Mouse (Mus musculus): ENCODE measurements around the gene Brf1. TPM values are rescaled to one million over a fixed set of nuclear protein-coding genes. Genes with fewer than 3 reads are reported as not detected.

The Brf1 gene
- polyA plus RNA-seq, 1 experiment from 2014 or later, result 65.9 TPM

GRCm38 (mm10) chr12:112921518-112921917 is 79.0 kb downstream of the Brf1 start:
- H3K4me1 ChIP-seq, result peaks cover 41% of the 10 kb centered on the region
- no peak for DNase-seq (ENCODE audit: low spot score)

DNA sequence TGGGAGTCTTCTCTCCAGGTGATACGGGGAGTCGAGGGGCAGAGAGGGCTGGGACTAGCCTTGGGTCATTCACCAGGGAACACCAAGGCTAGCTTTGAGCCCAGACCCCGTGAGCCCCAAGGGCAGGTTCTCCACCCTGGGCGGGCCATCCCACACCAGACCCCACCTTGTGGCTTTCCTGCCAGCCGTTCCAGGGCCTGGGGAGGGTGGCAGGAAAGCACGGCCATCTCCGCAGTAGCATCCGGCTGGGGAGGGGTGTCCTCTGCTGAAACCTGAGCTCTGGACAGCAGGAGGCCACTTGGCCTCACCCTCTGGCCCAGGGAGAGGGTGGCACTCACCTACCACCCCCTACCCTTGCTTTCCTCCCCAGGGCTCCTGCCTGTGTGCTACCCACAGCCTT is 82.6 kb downstream of the Brf1 start:
- no peak for DNase-seq (ENCODE audit: low spot score)
- H3K27me3 ChIP-seq (ENCODE audit: low read depth, poor library complexity, severe bottlenecking), result 0 out of 2 replicates have a peak, but pooled peaks cover 12% of the 10 kb centered on the region
- H3K27ac ChIP-seq, result no peak overlapping the region
- H3K4me3 ChIP-seq, result no peak overlapping the region
- 46% methylated on average over 8 of the region's 8 CpGs for WGBS
- peaks cover 49% of the 10 kb centered on the region for H3K4me1 ChIP-seq
- H3K9me3 ChIP-seq (replicated peaks), result no peaks in the 10 kb centered on the region
- H3K36me3 ChIP-seq, result peaks cover 3% of the 10 kb centered on the region; the same call in 1 of the 2 replicates

More at GRCm38 (mm10) chr12:112921518-112921917, 79.0 kb downstream of the Brf1 start:
- Histone ChIP-seq H3K4me3 (no peak overlapping the region), H3K36me3 (peaks cover 3% of the 10 kb centered on the region; the same call in 1 of the 2 replicates), H3K27me3 (ENCODE audit: low read depth, poor library complexity, severe bottlenecking) (peaks cover 40% of the 10 kb centered on the region), H3K9me3 (replicated peaks) (no peaks in the 10 kb centered on the region), H3K27ac (no peak overlapping the region)
- 88% methylated on average over 12 of the region's 12 CpGs for WGBS

DNA sequence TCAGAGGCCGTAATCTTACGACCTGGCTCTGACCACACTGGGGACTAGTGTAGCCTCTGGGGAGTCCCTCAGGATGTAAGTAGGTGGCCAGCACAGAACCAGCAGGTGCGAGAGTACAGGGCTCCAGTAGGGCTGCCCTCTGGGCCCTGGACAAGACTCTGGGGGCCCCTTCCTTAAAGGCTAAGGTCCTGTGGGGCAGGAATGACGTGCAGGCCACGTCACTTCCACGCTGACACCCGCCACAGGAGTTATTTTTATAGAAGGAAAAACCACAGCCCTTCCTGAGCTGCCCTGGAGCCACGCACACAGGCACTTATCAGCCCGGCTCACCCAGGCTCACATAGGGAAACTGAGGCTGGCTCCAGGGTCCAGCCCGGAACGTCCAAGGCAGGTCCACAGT is 83.0 kb downstream of the Brf1 start:
- Histone ChIP-seq H3K27ac (no peak overlapping the region), H3K27me3 (ENCODE audit: low read depth, poor library complexity, severe bottlenecking) (0 out of 2 replicates have a peak, but pooled peaks cover 12% of the 10 kb centered on the region), H3K4me1 (peaks cover 45% of the 10 kb centered on the region)

DNA sequence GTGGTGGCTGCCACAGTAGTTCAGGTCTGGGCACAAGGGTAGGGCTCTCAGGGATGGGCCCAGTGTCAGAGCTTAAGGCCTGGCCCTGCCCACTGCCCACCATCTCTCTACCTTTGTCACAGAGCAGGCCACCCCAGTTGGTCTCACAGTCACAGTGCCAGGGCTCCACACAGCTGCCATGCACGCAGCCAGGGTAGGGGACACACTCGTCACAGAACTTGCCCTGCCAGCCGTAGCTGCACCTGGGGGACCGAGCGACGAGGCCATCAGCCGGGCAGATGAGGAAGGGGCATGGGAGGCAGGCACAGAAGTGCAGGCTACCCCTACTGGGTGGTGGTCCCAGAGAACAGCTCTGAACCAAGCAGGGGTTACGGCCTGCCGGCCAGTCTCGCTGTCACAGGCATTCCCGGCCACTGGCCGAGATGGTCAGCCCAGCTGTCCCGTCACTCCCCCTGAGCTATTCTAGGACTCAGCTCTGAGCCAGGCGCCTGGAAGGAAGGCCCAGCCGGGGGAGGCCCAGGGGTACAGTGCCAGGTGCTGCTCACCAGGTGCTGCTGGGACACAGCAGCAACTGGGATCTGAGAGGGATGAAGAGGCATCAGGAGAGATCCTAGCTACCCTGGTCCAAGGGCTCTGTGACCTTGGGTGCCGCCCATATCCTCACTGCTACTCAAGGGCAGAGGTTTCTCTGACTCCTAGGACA is 83.7 kb downstream of the Brf1 start:
- Histone ChIP-seq H3K9me3 (replicated peaks) (no peaks in the 10 kb centered on the region), H3K36me3 (peaks cover 3% of the 10 kb centered on the region; the same call in 1 of the 2 replicates), H3K4me3 (no peak overlapping the region), H3K27me3 (ENCODE audit: low read depth, poor library complexity, severe bottlenecking) (0 out of 2 replicates have a peak, but pooled peaks cover 12% of the 10 kb centered on the region), H3K4me1 (peaks cover 38% of the 10 kb centered on the region), H3K27ac (no peak overlapping the region)
- 87% methylated on average over 16 of the region's 16 CpGs for WGBS
- DNase-seq (ENCODE audit: low spot score), result no peak

More for the DNA sequence above, 83.0 kb downstream of the Brf1 start:
- Histone ChIP-seq H3K4me3 (no peak overlapping the region), H3K36me3 (peaks cover 3% of the 10 kb centered on the region; the same call in 1 of the 2 replicates), H3K9me3 (replicated peaks) (no peaks in the 10 kb centered on the region)
- DNase-seq (ENCODE audit: low spot score), result no peak
- 84% methylated on average over 11 of the region's 11 CpGs for WGBS

DNA sequence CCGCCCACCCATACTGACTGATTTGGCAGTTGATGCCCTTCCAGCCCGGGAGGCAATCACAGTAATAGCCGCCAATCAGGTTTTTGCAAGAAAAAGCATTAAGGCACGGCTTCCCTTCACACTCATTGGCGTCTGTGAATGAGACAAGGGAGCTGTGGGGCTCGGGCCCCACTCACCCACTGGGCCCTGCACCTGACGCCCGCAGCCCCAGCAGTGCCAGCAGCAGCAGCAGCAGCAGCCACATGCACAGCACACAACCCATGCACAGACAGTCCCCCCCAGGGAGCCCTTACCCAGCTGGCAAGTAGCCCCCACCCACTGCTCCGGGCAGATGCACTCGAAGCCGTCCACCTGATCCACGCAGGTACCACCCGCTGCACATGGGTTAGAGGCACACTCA is 84.9 kb downstream of the Brf1 start:
- Histone ChIP-seq H3K4me1 (peaks cover 35% of the 10 kb centered on the region), H3K9me3 (replicated peaks) (no peaks in the 10 kb centered on the region), H3K27ac (no peak overlapping the region), H3K27me3 (ENCODE audit: low read depth, poor library complexity, severe bottlenecking) (0 out of 2 replicates have a peak, but pooled peaks cover 11% of the 10 kb centered on the region), H3K4me3 (no peak overlapping the region), H3K36me3 (peaks cover 12% of the 10 kb centered on the region; the same call in 1 of the 2 replicates)
- DNase-seq (ENCODE audit: low spot score), result no peak
- 88% methylated on average over 13 of the region's 13 CpGs for WGBS

GRCm38 (mm10) chr12:112914527-112914926 is 86.0 kb downstream of the Brf1 start:
- 0 out of 2 replicates have a peak, but pooled peaks cover under 1% of the 10 kb centered on the region for H3K27me3 ChIP-seq (ENCODE audit: low read depth, poor library complexity, severe bottlenecking)
- no peak for DNase-seq (ENCODE audit: low spot score)
- H3K4me1 ChIP-seq, result peaks cover 35% of the 10 kb centered on the region
- H3K4me3 ChIP-seq, result no peak overlapping the region
- WGBS, result 83% methylated on average over 11 of the region's 11 CpGs
- H3K36me3 ChIP-seq, result peaks cover 9% of the 10 kb centered on the region; the same call in 1 of the 2 replicates
- H3K9me3 ChIP-seq (replicated peaks), result no peaks in the 10 kb centered on the region
- no peak overlapping the region; the same call in 1 of the 2 replicates for H3K27ac ChIP-seq

- Histone ChIP-seq H3K9me3 (replicated peaks) (no peaks in the 10 kb centered on the region), H3K4me1 (peaks cover 33% of the 10 kb centered on the region), H3K27me3 (ENCODE audit: low read depth, poor library complexity, severe bottlenecking) (no peaks in the 10 kb centered on the region), H3K27ac (no peak overlapping the region), H3K4me3 (no peak overlapping the region), H3K36me3 (peaks cover 13% of the 10 kb centered on the region; the same call in 1 of the 2 replicates)
- DNase-seq (ENCODE audit: low spot score), result no peak
- 88% methylated on average over 28 of the region's 28 CpGs for WGBS
Observed at GRCm38 (mm10) chr12:112912951-112913745, 87.4 kb downstream of the Brf1 start.

GRCm38 (mm10) chr12:112911701-112912100 is 88.8 kb downstream of the Brf1 start:
- peaks cover 13% of the 10 kb centered on the region; the same call in 1 of the 2 replicates for H3K36me3 ChIP-seq
- DNase-seq (ENCODE audit: low spot score), result no peak
- H3K4me3 ChIP-seq, result no peak overlapping the region
- H3K27me3 ChIP-seq (ENCODE audit: low read depth, poor library complexity, severe bottlenecking), result no peaks in the 10 kb centered on the region
- H3K27ac ChIP-seq, result no peak overlapping the region
- peaks cover 28% of the 10 kb centered on the region for H3K4me1 ChIP-seq
- no peaks in the 10 kb centered on the region for H3K9me3 ChIP-seq (replicated peaks)
- WGBS, result 90% methylated on average over 17 of the region's 17 CpGs

Small RNAs within 50 kb of the gene (microRNA-seq; reads per million reads assigned to microRNA genes)
- gene Mir6941, result not detected

Other genes with a start within 250 kb of the Brf1 start
- 2.1 and 3.5 TPM in 2 replicates for gene Pld4, start 240.0 kb downstream of the Brf1 start, polyA plus RNA-seq (2016; fragmentation: Nextera tagmentation; extraction: Ambion mirVana)
- gene Ahnak2, start 198.0 kb downstream of the Brf1 start, polyA plus RNA-seq (2016; fragmentation: Nextera tagmentation; extraction: Ambion mirVana), result 0.15 and 0.18 TPM in 2 replicates
- gene Clba1, start 191.8 kb downstream of the Brf1 start, polyA plus RNA-seq (2016; fragmentation: Nextera tagmentation; extraction: Ambion mirVana), result 7.9 and 8.4 TPM in 2 replicates
- 204 and 206 TPM in 2 replicates for gene Cdca4, start 171.3 kb downstream of the Brf1 start, polyA plus RNA-seq (2016; fragmentation: Nextera tagmentation; extraction: Ambion mirVana)
- gene Gpr132, start 132.5 kb downstream of the Brf1 start, polyA plus RNA-seq (2016; fragmentation: Nextera tagmentation; extraction: Ambion mirVana), result 0.11 TPM in 1 of 2 replicates, not detected in the other
- gene Jag2, start 70.9 kb downstream of the Brf1 start, polyA plus RNA-seq (2016; fragmentation: Nextera tagmentation; extraction: Ambion mirVana), result 3.5 and 4.5 TPM in 2 replicates
- gene Nudt14, start 58.6 kb downstream of the Brf1 start, polyA plus RNA-seq (2016; fragmentation: Nextera tagmentation; extraction: Ambion mirVana), result 76.7 and 79.7 TPM in 2 replicates
- gene Btbd6, start 24.2 kb downstream of the Brf1 start, polyA plus RNA-seq (2016; fragmentation: Nextera tagmentation; extraction: Ambion mirVana), result 25.6 and 27.9 TPM in 2 replicates
- 11.7 and 11.8 TPM in 2 replicates for gene Pacs2, start 13.8 kb upstream of the Brf1 start, polyA plus RNA-seq (2016; fragmentation: Nextera tagmentation; extraction: Ambion mirVana)
- 0.18 and 0.21 TPM in 2 replicates for gene Tex22, start 73.8 kb upstream of the Brf1 start, polyA plus RNA-seq (2016; fragmentation: Nextera tagmentation; extraction: Ambion mirVana)
- 22.9 and 25.9 TPM in 2 replicates for gene Mta1, start 97.6 kb upstream of the Brf1 start, polyA plus RNA-seq (2016; fragmentation: Nextera tagmentation; extraction: Ambion mirVana)
- gene Crip2, start 139.5 kb upstream of the Brf1 start, polyA plus RNA-seq (2016; fragmentation: Nextera tagmentation; extraction: Ambion mirVana), result 58.8 and 63.8 TPM in 2 replicates
- 48.7 and 61.0 TPM in 2 replicates for gene Crip1, start 145.6 kb upstream of the Brf1 start, polyA plus RNA-seq (2016; fragmentation: Nextera tagmentation; extraction: Ambion mirVana)
- gene Tedc1, start 155.7 kb upstream of the Brf1 start, polyA plus RNA-seq (2016; fragmentation: Nextera tagmentation; extraction: Ambion mirVana), result 49.4 and 60.2 TPM in 2 replicates
- 12.3 and 15.7 TPM in 2 replicates for gene Tmem121, start 185.2 kb upstream of the Brf1 start, polyA plus RNA-seq (2016; fragmentation: Nextera tagmentation; extraction: Ambion mirVana)